Mouse (Mus musculus): ENCODE results near the gene Lipo2. TPM values are rescaled to one million over a fixed set of nuclear protein-coding genes. Genes with fewer than 3 reads are reported as not detected.
A peak's percentile ranks its signal among the peaks of the same experiment; 100 is the strongest.
"Not testable (repeated sequence)": the region's sequence is repeated elsewhere in the genome, so short reads cannot be mapped to it uniquely, and the experiment has no call there.

Lipo2 gene
- 0.25 and 0.26 TPM in 2 replicates for polyA plus RNA-seq (2016; fragmentation: Nextera tagmentation; extraction: Ambion mirVana)

GRCm38 (mm10) chr19:33751259-33751658 lies at the start of gene Lipo2:
TSS of gene Lipo2 (minus strand) at chr19:33751359.
- H3K4me3 ChIP-seq; H3K27me3 ChIP-seq (ENCODE audit: low read depth, poor library complexity, severe bottlenecking); H3K9me3 ChIP-seq (replicated peaks); H3K36me3 ChIP-seq; H3K27ac ChIP-seq; DNase-seq (ENCODE audit: low spot score); H3K4me1 ChIP-seq: not testable (repeated sequence)
- WGBS, result 92% methylated on average over 1 of the region's 1 CpGs

DNA sequence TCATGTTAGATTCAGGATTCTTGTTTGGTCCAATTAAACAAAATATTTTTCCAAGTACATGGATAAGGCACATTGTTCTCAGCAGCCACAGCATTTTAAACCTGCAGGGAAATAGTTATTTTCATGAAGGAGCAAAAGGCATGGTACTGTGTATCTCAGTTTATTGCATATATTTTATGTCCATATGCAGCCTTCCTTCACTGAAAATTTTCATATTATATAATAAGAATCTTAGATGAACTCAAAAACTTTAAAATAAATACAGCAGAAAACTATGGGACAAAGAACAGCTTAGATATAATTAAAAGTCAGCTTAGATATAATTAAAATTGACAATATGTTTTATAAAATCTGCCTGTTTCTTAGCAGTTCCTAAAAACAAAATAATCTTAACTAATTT lies 36.2 kb upstream of the Lipo2 start, which contains the start of gene Lipo1:
TSS of gene Lipo1 (minus strand) at position 101 of the 400 bp plus-strand sequence.
- not testable (repeated sequence) for H3K9me3 ChIP-seq (replicated peaks); H3K36me3 ChIP-seq; H3K4me3 ChIP-seq; H3K27me3 ChIP-seq (ENCODE audit: low read depth, poor library complexity, severe bottlenecking); H3K27ac ChIP-seq; H3K4me1 ChIP-seq; DNase-seq (ENCODE audit: low spot score)

GRCm38 (mm10) chr19:33786576-33787277 lies 35.6 kb upstream of the Lipo2 start:
- H3K9me3 ChIP-seq (replicated peaks), result no peaks in the 10 kb centered on the region
- no peaks in the 10 kb centered on the region for H3K36me3 ChIP-seq
- WGBS, result 89% methylated on average over 12 of the region's 12 CpGs
- no peak overlapping the region for H3K4me3 ChIP-seq
- no peaks in the 10 kb centered on the region for H3K4me1 ChIP-seq
- H3K27me3 ChIP-seq (ENCODE audit: low read depth, poor library complexity, severe bottlenecking), result no peaks in the 10 kb centered on the region
- no peak for DNase-seq (ENCODE audit: low spot score)
- no peak overlapping the region for H3K27ac ChIP-seq

- H3K9me3 ChIP-seq (replicated peaks); H3K4me1 ChIP-seq; H3K36me3 ChIP-seq; H3K27me3 ChIP-seq (ENCODE audit: low read depth, poor library complexity, severe bottlenecking); H3K27ac ChIP-seq: not testable (repeated sequence)
- 50% methylated on average over 13 of the region's 41 CpGs for WGBS
- peak; percentile 37 for DNase-seq (ENCODE audit: low spot score)
- peak within 1 kb of the TSS; percentile 21; the same call in 1 of the 2 replicates for H3K4me3 ChIP-seq
Measured at GRCm38 (mm10) chr19:33761287-33762086, 10.3 kb upstream of the Lipo2 start, which contains the start of gene Lipo3. TSS of gene Lipo3 (minus strand) at chr19:33761951.

Other genes with a start within 250 kb of the Lipo2 start
- gene Lipo4, start 233.6 kb downstream of the Lipo2 start, polyA plus RNA-seq (2016; fragmentation: Nextera tagmentation; extraction: Ambion mirVana), result not detected in 2 replicates
- gene Gm8978, start 126.1 kb downstream of the Lipo2 start, polyA plus RNA-seq (2016; fragmentation: Nextera tagmentation; extraction: Ambion mirVana), result not detected in 2 replicates
- gene Lipo3, start 10.6 kb upstream of the Lipo2 start, polyA plus RNA-seq (2016; fragmentation: Nextera tagmentation; extraction: Ambion mirVana), result 5.4 and 7.5 TPM in 2 replicates
- not detected in 2 replicates for gene Lipo1, start 36.1 kb upstream of the Lipo2 start, polyA plus RNA-seq (2016; fragmentation: Nextera tagmentation; extraction: Ambion mirVana)
- gene Lipf, start 209.8 kb upstream of the Lipo2 start, polyA plus RNA-seq (2016; fragmentation: Nextera tagmentation; extraction: Ambion mirVana), result not detected in 2 replicates